Mouse (Mus musculus): Measurements from ENCODE around the gene Hmgn3. TPM values are rescaled to one million over a fixed set of nuclear protein-coding genes. Genes with fewer than 3 reads are reported as not detected.

Gene Hmgn3
- polyA plus RNA-seq, 2 experiments = 163 to 204 TPM

GRCm38 (mm10) chr9:83116774-83117474, 29.6 kb downstream of the Hmgn3 start:
- H3K4me2 ChIP-seq (replicated peaks; ENCODE audit: low read depth, low read length, severe bottlenecking) = no peak overlapping the region
- peaks cover 11% of the 10 kb centered on the region; the same call in 1 of the 2 replicates for H3K36me3 ChIP-seq (ENCODE audit: control insufficient read depth, insufficient read depth, low read length)
- no peak overlapping the region for H3K4me3 ChIP-seq (replicated peaks; ENCODE audit: low read length)
- no peak overlapping the region for H3K9ac ChIP-seq (ENCODE audit: low read depth, low read length, severe bottlenecking)
- WGBS = 33% methylated on average over 15 of the region's 15 CpGs
- no peak for DNase-seq (ENCODE audit: low spot score)
- no peak overlapping the region for H3K27ac ChIP-seq (replicated peaks; ENCODE audit: low read depth, low read length)
- peaks cover 14% of the 10 kb centered on the region for H3K4me1 ChIP-seq (ENCODE audit: control insufficient read depth, insufficient read depth, low read length)
- no peaks in the 10 kb centered on the region for H3K9me3 ChIP-seq (ENCODE audit: control insufficient read depth, low read length)
- ATAC-seq (ENCODE audit: low FRiP score, low read depth) = peak; percentile 60; the same call in 1 of the 2 replicates
- H3K27me3 ChIP-seq (ENCODE audit: control insufficient read depth, insufficient read depth, low read length) = no peaks in the 10 kb centered on the region
- no peak for TF ChIP-seq POLR2A (IDR thresholded peaks at IDR 0.05; ENCODE audit: borderline replicate concordance, extremely low read depth, insufficient read depth, insufficient read length)

DNA sequence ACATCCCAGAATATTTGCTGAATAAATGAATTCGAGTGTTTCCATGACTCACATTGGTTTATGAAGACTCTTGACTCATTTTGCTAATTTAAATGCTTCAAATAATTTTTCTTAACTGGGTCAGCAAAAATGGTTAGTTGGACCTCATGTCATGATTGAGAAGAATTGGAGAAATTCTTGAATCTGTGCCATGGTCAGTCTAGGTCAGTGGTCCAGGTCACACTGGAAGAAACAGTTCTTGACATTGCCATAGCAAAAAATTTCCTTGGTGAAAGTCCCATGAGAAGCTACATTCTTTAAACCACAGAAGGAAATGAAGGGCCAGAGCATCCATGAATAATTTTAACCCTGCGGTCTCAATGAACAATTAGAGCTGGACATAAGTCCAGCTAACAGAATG, 30.8 kb downstream of the Hmgn3 start:
- Histone ChIP-seq H3K9ac (ENCODE audit: low read depth, low read length, severe bottlenecking) (no peak overlapping the region), H3K4me2 (replicated peaks; ENCODE audit: low read depth, low read length, severe bottlenecking) (no peak overlapping the region), H3K4me3 (replicated peaks; ENCODE audit: low read length) (no peak overlapping the region), H3K9me3 (ENCODE audit: control insufficient read depth, low read length) (no peaks in the 10 kb centered on the region), H3K27me3 (ENCODE audit: control insufficient read depth, insufficient read depth, low read length) (no peaks in the 10 kb centered on the region), H3K27ac (replicated peaks; ENCODE audit: low read depth, low read length) (no peak overlapping the region), H3K4me1 (ENCODE audit: control insufficient read depth, insufficient read depth, low read length) (peaks cover 14% of the 10 kb centered on the region), H3K36me3 (ENCODE audit: control insufficient read depth, insufficient read depth, low read length) (peaks cover 17% of the 10 kb centered on the region)
- DNase-seq (ENCODE audit: low spot score) (no peak), ATAC-seq (ENCODE audit: low FRiP score, low read depth) (no peak)
- 92% methylated on average over 2 of the region's 2 CpGs for WGBS
- no peak for TF ChIP-seq POLR2A (IDR thresholded peaks at IDR 0.05; ENCODE audit: borderline replicate concordance, extremely low read depth, insufficient read depth, insufficient read length)

- H3K4me3 ChIP-seq (replicated peaks; ENCODE audit: low read length) = no peak overlapping the region
- no peak for TF ChIP-seq POLR2A (IDR thresholded peaks at IDR 0.05; ENCODE audit: borderline replicate concordance, extremely low read depth, insufficient read depth, insufficient read length)
- WGBS = 71% methylated on average over 10 of the region's 10 CpGs
- peaks cover 13% of the 10 kb centered on the region for H3K36me3 ChIP-seq (ENCODE audit: control insufficient read depth, insufficient read depth, low read length)
- H3K4me2 ChIP-seq (replicated peaks; ENCODE audit: low read depth, low read length, severe bottlenecking) = no peak overlapping the region
- H3K9me3 ChIP-seq (ENCODE audit: control insufficient read depth, low read length) = no peaks in the 10 kb centered on the region
- H3K9ac ChIP-seq (ENCODE audit: low read depth, low read length, severe bottlenecking) = no peak overlapping the region
- DNase-seq (ENCODE audit: low spot score) (no peak), ATAC-seq (ENCODE audit: low FRiP score, low read depth) (no peak)
- no peaks in the 10 kb centered on the region for H3K27me3 ChIP-seq (ENCODE audit: control insufficient read depth, insufficient read depth, low read length)
- H3K27ac ChIP-seq (replicated peaks; ENCODE audit: low read depth, low read length) = no peak overlapping the region
- peaks cover 16% of the 10 kb centered on the region for H3K4me1 ChIP-seq (ENCODE audit: control insufficient read depth, insufficient read depth, low read length)
Observed at GRCm38 (mm10) chr9:83113800-83114217, 32.7 kb downstream of the Hmgn3 start.

DNA sequence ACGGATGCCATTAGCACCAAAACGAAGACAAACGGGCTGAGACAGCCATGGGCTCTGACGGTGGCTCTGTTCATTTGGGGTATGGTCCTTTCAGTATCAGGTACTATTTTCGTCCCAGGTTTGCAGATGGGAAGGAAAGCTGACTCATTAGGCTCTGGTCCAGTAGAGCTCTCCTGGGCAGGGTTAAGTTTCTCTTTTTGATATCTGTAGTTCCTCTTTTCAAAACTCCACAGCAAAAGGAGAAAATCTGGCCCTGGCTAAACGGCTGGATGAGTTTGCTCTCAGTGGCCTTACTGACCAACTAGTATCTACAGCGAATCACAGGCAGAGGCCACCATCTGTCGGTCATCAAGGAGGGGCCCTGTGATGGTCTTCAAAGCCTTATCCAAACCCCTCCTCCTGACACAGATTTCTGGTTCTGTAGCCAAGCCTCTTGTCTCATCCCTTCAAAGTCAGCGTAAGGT, 34.1 kb downstream of the Hmgn3 start:
- Histone ChIP-seq H3K9ac (ENCODE audit: low read depth, low read length, severe bottlenecking) (no peak overlapping the region), H3K4me2 (replicated peaks; ENCODE audit: low read depth, low read length, severe bottlenecking) (no peak overlapping the region), H3K9me3 (ENCODE audit: control insufficient read depth, low read length) (no peaks in the 10 kb centered on the region), H3K27ac (replicated peaks; ENCODE audit: low read depth, low read length) (no peak overlapping the region), H3K27me3 (ENCODE audit: control insufficient read depth, insufficient read depth, low read length) (no peaks in the 10 kb centered on the region), H3K4me3 (replicated peaks; ENCODE audit: low read length) (no peak overlapping the region), H3K4me1 (ENCODE audit: control insufficient read depth, insufficient read depth, low read length) (peaks cover 17% of the 10 kb centered on the region), H3K36me3 (ENCODE audit: control insufficient read depth, insufficient read depth, low read length) (peaks cover 13% of the 10 kb centered on the region)
- no peak for TF ChIP-seq POLR2A (IDR thresholded peaks at IDR 0.05; ENCODE audit: borderline replicate concordance, extremely low read depth, insufficient read depth, insufficient read length)
- no peak for DNase-seq (ENCODE audit: low spot score)
- 59% methylated on average over 9 of the region's 9 CpGs for WGBS
- no peak for ATAC-seq (ENCODE audit: low FRiP score, low read depth)

GRCm38 (mm10) chr9:83111789-83112188, 34.7 kb downstream of the Hmgn3 start:
- Histone ChIP-seq H3K4me2 (replicated peaks; ENCODE audit: low read depth, low read length, severe bottlenecking) (no peak overlapping the region), H3K4me3 (replicated peaks; ENCODE audit: low read length) (no peak overlapping the region), H3K9me3 (ENCODE audit: control insufficient read depth, low read length) (no peaks in the 10 kb centered on the region), H3K4me1 (ENCODE audit: control insufficient read depth, insufficient read depth, low read length) (peaks cover 15% of the 10 kb centered on the region), H3K27ac (replicated peaks; ENCODE audit: low read depth, low read length) (no peak overlapping the region), H3K9ac (ENCODE audit: low read depth, low read length, severe bottlenecking) (no peak overlapping the region), H3K36me3 (ENCODE audit: control insufficient read depth, insufficient read depth, low read length) (peaks cover 13% of the 10 kb centered on the region), H3K27me3 (ENCODE audit: control insufficient read depth, insufficient read depth, low read length) (no peaks in the 10 kb centered on the region)
- ATAC-seq (ENCODE audit: low FRiP score, low read depth) (no peak), DNase-seq (ENCODE audit: low spot score) (no peak)
- 46% methylated on average over 3 of the region's 3 CpGs for WGBS
- TF ChIP-seq POLR2A (IDR thresholded peaks at IDR 0.05; ENCODE audit: borderline replicate concordance, extremely low read depth, insufficient read depth, insufficient read length) = no peak

Data from limb, embryonic 14.5 days (tissue).